Comparison of ENCODE assay signal across 9 mouse cellular contexts in genomic region chr16:21208001-21208565, GRCm38 (mm10). TPM values are rescaled to one million over a fixed set of nuclear protein-coding genes. Genes with fewer than 3 reads are reported as not detected.
DNase-seq lines count a peak whose midpoint lies in the region; ATAC-seq lines count a peak whose summit lies in the region.
"Had no signal": no experiment of that assay in that cellular context is flagged by ENCODE, and none has a peak within 500 bp of the region (broad histone marks: within the 10 kb centered on the region; RNA-seq: fewer than 3 reads in every experiment).

No protein-coding gene starts in this region.

- H3K4me2 ChIP-seq in kidney, embryonic 14.5 days (replicated peaks; ENCODE audit: low read depth, low read length), result peak overlapping the region; percentile 55; the same call in 1 of the 2 replicates
- H3K4me2 ChIP-seq in embryonic facial prominence, embryonic 15.5 days (replicated peaks), result peak overlapping the region; percentile 80
- H3K4me2 ChIP-seq in limb, embryonic 13.5 days (replicated peaks), result peak overlapping the region; percentile 94
- H3K4me2 ChIP-seq in neural tube, embryonic 12.5 days (replicated peaks), result peak overlapping the region; percentile 80
- no peak overlapping the region; the same call in 1 of the 2 replicates for H3K4me2 ChIP-seq in liver, embryonic 11.5 days

- H3K4me3 ChIP-seq in kidney, embryonic 14.5 days (ENCODE audit: low read length), result no peak overlapping the region
- H3K4me3 ChIP-seq in embryonic facial prominence, embryonic 15.5 days (replicated peaks), result peak overlapping the region; percentile 86
- H3K4me3 ChIP-seq in limb, embryonic 13.5 days, result peak overlapping the region; percentile 100
- no peak overlapping the region for H3K4me3 ChIP-seq in neural tube, embryonic 12.5 days
- no peak overlapping the region for H3K4me3 ChIP-seq in liver, embryonic 11.5 days (ENCODE audit: low read depth, low read length)

- no peak overlapping the region for H3K27ac ChIP-seq in kidney, embryonic 14.5 days (ENCODE audit: low read depth, low read length)
- H3K27ac ChIP-seq in embryonic facial prominence, embryonic 15.5 days (replicated peaks), result peak overlapping the region; percentile 97
- peak overlapping the region; percentile 99 for H3K27ac ChIP-seq in limb, embryonic 13.5 days
- no peak overlapping the region for H3K27ac ChIP-seq in neural tube, embryonic 12.5 days
- H3K27ac ChIP-seq in liver, embryonic 11.5 days (ENCODE audit: low read depth, low read length), result no peak overlapping the region

- 67% methylated on average over 4 of the region's 4 CpGs for WGBS in kidney, embryonic 14.5 days
- WGBS in embryonic facial prominence, embryonic 15.5 days, result 21% methylated on average over 4 of the region's 4 CpGs
- 45% methylated on average over 4 of the region's 4 CpGs for WGBS in limb, embryonic 13.5 days
- 77% methylated on average over 4 of the region's 4 CpGs for WGBS in neural tube, embryonic 12.5 days
- WGBS in liver, embryonic 11.5 days, result 76% methylated on average over 4 of the region's 4 CpGs

- no peak for ATAC-seq in kidney, embryonic 14.5 days (ENCODE audit: low FRiP score, low TSS enrichment)
- no peak for ATAC-seq in embryonic facial prominence, embryonic 15.5 days (ENCODE audit: insufficient number of reproducible peaks, low FRiP score, low TSS enrichment, low read depth)
- no peak for ATAC-seq in limb, embryonic 13.5 days (ENCODE audit: low FRiP score, low read depth)
- no peak for ATAC-seq in neural tube, embryonic 12.5 days (ENCODE audit: low FRiP score, low read depth)
- no peak for ATAC-seq in liver, embryonic 11.5 days (replicated peaks; ENCODE audit: low FRiP score)

- H3K36me3 ChIP-seq in kidney, embryonic 14.5 days (ENCODE audit: control insufficient read depth, insufficient read depth, low read length), result no peaks in the 10 kb centered on the region; the same call in 1 of the 2 replicates
- peaks cover 3% of the 10 kb centered on the region for H3K36me3 ChIP-seq in embryonic facial prominence, embryonic 15.5 days
- H3K36me3 ChIP-seq in limb, embryonic 13.5 days, result peaks cover 13% of the 10 kb centered on the region
- H3K36me3 ChIP-seq in neural tube, embryonic 12.5 days, result no peaks in the 10 kb centered on the region
- H3K36me3 ChIP-seq in liver, embryonic 11.5 days (ENCODE audit: control insufficient read depth, insufficient read depth, low read length), result no peaks in the 10 kb centered on the region

- no peak for DNase-seq in kidney, postnatal 36 days
- no peak for DNase-seq in liver, embryonic 11.5 days (ENCODE audit: low spot score)
- DNase-seq in frontal cortex, postnatal 25 days (ENCODE audit: low spot score in 2 of 2), result no peak
- no peak for DNase-seq in frontal cortex, postnatal 36 days (ENCODE audit: low spot score in 2 of 2)

- peak overlapping the region; percentile 7; the same call in 1 of the 2 replicates for H3K9ac ChIP-seq in kidney, embryonic 14.5 days (ENCODE audit: low read depth, low read length)
- peak overlapping the region; percentile 97; the same call in 1 of the 2 replicates for H3K9ac ChIP-seq in embryonic facial prominence, embryonic 15.5 days
- H3K9ac ChIP-seq in limb, embryonic 13.5 days, result peak overlapping the region; percentile 100
- H3K9ac ChIP-seq in neural tube, embryonic 12.5 days, result no peak overlapping the region
- no peak overlapping the region for H3K9ac ChIP-seq in liver, embryonic 11.5 days (ENCODE audit: low read depth, low read length)

- H3K9me3 ChIP-seq in kidney, embryonic 14.5 days (ENCODE audit: control insufficient read depth, low read length), result no peaks in the 10 kb centered on the region
- H3K9me3 ChIP-seq in embryonic facial prominence, embryonic 15.5 days (replicated peaks), result no peaks in the 10 kb centered on the region
- H3K9me3 ChIP-seq in limb, embryonic 13.5 days, result no peaks in the 10 kb centered on the region
- no peaks in the 10 kb centered on the region for H3K9me3 ChIP-seq in neural tube, embryonic 12.5 days
- no peaks in the 10 kb centered on the region for H3K9me3 ChIP-seq in liver, embryonic 11.5 days (ENCODE audit: control insufficient read depth, low read length)

- H3K4me1 ChIP-seq in kidney, embryonic 14.5 days (ENCODE audit: control insufficient read depth, insufficient read depth, low read length), result peaks cover 41% of the 10 kb centered on the region
- peaks cover 77% of the 10 kb centered on the region for H3K4me1 ChIP-seq in embryonic facial prominence, embryonic 15.5 days
- H3K4me1 ChIP-seq in limb, embryonic 13.5 days, result peaks cover 69% of the 10 kb centered on the region
- peaks cover 51% of the 10 kb centered on the region for H3K4me1 ChIP-seq in neural tube, embryonic 12.5 days
- H3K4me1 ChIP-seq in liver, embryonic 11.5 days (replicated peaks; ENCODE audit: control insufficient read depth, insufficient read depth, low read length), result peaks cover 20% of the 10 kb centered on the region

- H3K27me3 ChIP-seq in kidney, embryonic 14.5 days (ENCODE audit: control insufficient read depth, insufficient read depth, low read length), result no peaks in the 10 kb centered on the region
- H3K27me3 ChIP-seq in embryonic facial prominence, embryonic 15.5 days, result no peaks in the 10 kb centered on the region
- H3K27me3 ChIP-seq in limb, embryonic 13.5 days, result no peaks in the 10 kb centered on the region
- H3K27me3 ChIP-seq in neural tube, embryonic 12.5 days (replicated peaks), result no peaks in the 10 kb centered on the region
- peaks cover 57% of the 10 kb centered on the region for H3K27me3 ChIP-seq in liver, embryonic 11.5 days (replicated peaks; ENCODE audit: control insufficient read depth, insufficient read depth, low read length)

RNA-seq across cellular contexts. Expression of gene Ephb3, which starts 3.5 kb away (rescaled TPM):
- 8.0 and 12.8 TPM in 2 replicates for polyA plus RNA-seq in kidney, embryonic 14.5 days (2014; fragmentation: Nextera tagmentation; extraction: Ambion mirVana)
- 50.7 and 53.3 TPM in 2 replicates for polyA plus RNA-seq in embryonic facial prominence, embryonic 15.5 days (2015; fragmentation: Nextera tagmentation; extraction: Ambion mirVana)
- polyA plus RNA-seq in limb, embryonic 13.5 days (2015; fragmentation: Nextera tagmentation; extraction: Ambion mirVana), result 47.9 and 48.7 TPM in 2 replicates
- 18.8 and 20.4 TPM in 2 replicates for polyA plus RNA-seq in neural tube, embryonic 12.5 days (2016; fragmentation: Nextera tagmentation; extraction: Ambion mirVana)
- polyA plus RNA-seq in liver, embryonic 11.5 days (2014; fragmentation: Nextera tagmentation; extraction: Ambion mirVana), result 6.0 and 6.6 TPM in 2 replicates

RNA-seq across cellular contexts. Expression of gene Teddm3, which starts 54.3 kb away (rescaled TPM):
- polyA plus RNA-seq in kidney, embryonic 14.5 days (2014; fragmentation: Nextera tagmentation; extraction: Ambion mirVana), result not detected in 2 replicates
- 11.1 and 11.2 TPM in 2 replicates for polyA plus RNA-seq in embryonic facial prominence, embryonic 15.5 days (2015; fragmentation: Nextera tagmentation; extraction: Ambion mirVana)
- polyA plus RNA-seq in limb, embryonic 13.5 days (2015; fragmentation: Nextera tagmentation; extraction: Ambion mirVana), result not detected in 2 replicates
- not detected in 2 replicates for polyA plus RNA-seq in neural tube, embryonic 12.5 days (2016; fragmentation: Nextera tagmentation; extraction: Ambion mirVana)
- polyA plus RNA-seq in liver, embryonic 11.5 days (2014; fragmentation: Nextera tagmentation; extraction: Ambion mirVana), result not detected in 2 replicates
- polyA plus RNA-seq: small intestine, adult 2 months had no signal

Comparison
In these comparisons a context has a peak if more than half of its experiments do, and no peak if none do; other contexts are left out.
1. H3K27ac ChIP-seq: peak in embryonic facial prominence, embryonic 15.5 days (single experiment) and limb, embryonic 13.5 days (single experiment); none in kidney, embryonic 14.5 days (single experiment), neural tube, embryonic 12.5 days (single experiment) and liver, embryonic 11.5 days (single experiment).
2. H3K4me3 ChIP-seq: peak in embryonic facial prominence, embryonic 15.5 days (single experiment) and limb, embryonic 13.5 days (single experiment); none in kidney, embryonic 14.5 days (single experiment), neural tube, embryonic 12.5 days (single experiment) and liver, embryonic 11.5 days (single experiment).
3. H3K9ac ChIP-seq: peak in kidney, embryonic 14.5 days (single experiment), embryonic facial prominence, embryonic 15.5 days (single experiment) and limb, embryonic 13.5 days (single experiment); none in neural tube, embryonic 12.5 days (single experiment) and liver, embryonic 11.5 days (single experiment).
4. RNA of gene Teddm3, which starts 54.3 kb away (polyA plus RNA-seq): 11.1 to 11.2 TPM in embryonic facial prominence, embryonic 15.5 days; not detected in limb, embryonic 13.5 days, not detected in kidney, embryonic 14.5 days, not detected in neural tube, embryonic 12.5 days and not detected in liver, embryonic 11.5 days; every median in the first group is over 10 times any median in the second.